Mouse (Mus musculus) cortical plate, adult 2 months (tissue): ENCODE measurements at regions not wholly inside any gene's neighbourhood (a gene's known extent, or its start where the extent isn't known, plus 50 kb on each side); places are given as distances from the start of the nearest gene placed in this dataset.

Source experiments
- CTCF ChIP-seq: fragments of 200-500 bp; IDR thresholded peaks from 2 replicates; pipeline ENCODE4 v1.5.1; 2011; ENCODE audit warnings: mild to moderate bottlenecking, control low read depth, low read length; ENCODE audit not compliant: insufficient read depth; ENCODE audit errors: extremely low read depth
- POLR2A ChIP-seq: fragments of 200-500 bp; IDR thresholded peaks from 2 replicates; pipeline ENCODE4 v1.6.1; 2011; ENCODE audit warnings: mild to moderate bottlenecking, low read length, control low read depth; ENCODE audit not compliant: insufficient read depth; ENCODE audit errors: extremely low read depth

GRCm38 (mm10) chr13:19928761-19929160 lies 104.7 kb upstream of the Gpr141 start:
- TF ChIP-seq CTCF (no peak), POLR2A (no peak)
